In genomic region chr6:29229265-29229913, GRCm38 (mm10) we compare ENCODE assay signal across 17 mouse cellular contexts. TPM values are rescaled to one million over a fixed set of nuclear protein-coding genes. Genes with fewer than 3 reads are reported as not detected.
DNase-seq lines count a peak whose midpoint lies in the region; ATAC-seq and TF ChIP-seq lines count a peak whose summit lies in the region.
"Had no signal": no experiment of that assay in that cellular context is flagged by ENCODE, and none has a peak within 500 bp of the region (broad histone marks: within the 10 kb centered on the region; RNA-seq: fewer than 3 reads in every experiment).

No protein-coding gene starts in this region.

- no peak for DNase-seq in forebrain, postnatal 0 days
- no peak for DNase-seq in forebrain, embryonic 11.5 days (ENCODE audit: low spot score)
- DNase-seq in liver, embryonic 11.5 days (ENCODE audit: low spot score), result no peak
- DNase-seq in liver, result no peak
- DNase-seq in layer of hippocampus, adult 2 months (ENCODE audit: low spot score in 2 of 2), result no peak
- no peak for DNase-seq in spleen, postnatal 10 days (ENCODE audit: low spot score in 2 of 2)
- DNase-seq: cerebellum, adult 9-10 months; gastrocnemius, postnatal 25 days; heart, postnatal 36 days; lung, adult 2 months; right cerebral cortex, postnatal 25 days had no signal

- no peaks in the 10 kb centered on the region for H3K4me1 ChIP-seq in forebrain, postnatal 0 days (ENCODE audit: insufficient read depth)
- no peaks in the 10 kb centered on the region for H3K4me1 ChIP-seq in forebrain, embryonic 11.5 days (replicated peaks; ENCODE audit: control insufficient read depth, insufficient read depth, low read length)
- H3K4me1 ChIP-seq in liver, embryonic 11.5 days (replicated peaks; ENCODE audit: control insufficient read depth, insufficient read depth, low read length), result 0 out of 2 replicates have a peak, but pooled peaks cover 6% of the 10 kb centered on the region
- no peaks in the 10 kb centered on the region for H3K4me1 ChIP-seq in midbrain, embryonic 13.5 days (replicated peaks)
- H3K4me1 ChIP-seq: embryonic facial prominence, embryonic 12.5 days had no signal

- no peaks in the 10 kb centered on the region for H3K9me3 ChIP-seq in forebrain, postnatal 0 days (ENCODE audit: low read length)
- no peaks in the 10 kb centered on the region for H3K9me3 ChIP-seq in forebrain, embryonic 11.5 days (ENCODE audit: control insufficient read depth, low read length)
- no peaks in the 10 kb centered on the region for H3K9me3 ChIP-seq in liver, embryonic 11.5 days (ENCODE audit: control insufficient read depth, low read length)
- H3K9me3 ChIP-seq in midbrain, embryonic 13.5 days, result no peaks in the 10 kb centered on the region
- H3K9me3 ChIP-seq: embryonic facial prominence, embryonic 12.5 days had no signal

- H3K36me3 ChIP-seq in forebrain, postnatal 0 days (ENCODE audit: insufficient read depth), result no peaks in the 10 kb centered on the region
- no peaks in the 10 kb centered on the region for H3K36me3 ChIP-seq in forebrain, embryonic 11.5 days (ENCODE audit: control insufficient read depth, insufficient read depth, low read length)
- H3K36me3 ChIP-seq in liver, embryonic 11.5 days (ENCODE audit: control insufficient read depth, insufficient read depth, low read length), result no peaks in the 10 kb centered on the region
- no peaks in the 10 kb centered on the region for H3K36me3 ChIP-seq in midbrain, embryonic 13.5 days
- H3K36me3 ChIP-seq: embryonic facial prominence, embryonic 12.5 days had no signal

- H3K27me3 ChIP-seq in forebrain, postnatal 0 days (ENCODE audit: insufficient read depth, low read length), result no peaks in the 10 kb centered on the region
- H3K27me3 ChIP-seq in forebrain, embryonic 11.5 days (ENCODE audit: control insufficient read depth, insufficient read depth, low read length), result no peaks in the 10 kb centered on the region
- no peaks in the 10 kb centered on the region for H3K27me3 ChIP-seq in liver, embryonic 11.5 days (replicated peaks; ENCODE audit: control insufficient read depth, insufficient read depth, low read length)
- no peaks in the 10 kb centered on the region for H3K27me3 ChIP-seq in midbrain, embryonic 13.5 days
- H3K27me3 ChIP-seq: embryonic facial prominence, embryonic 12.5 days had no signal

- ATAC-seq in forebrain, postnatal 0 days, result peak; percentile 43
- no peak for ATAC-seq in forebrain, embryonic 11.5 days (replicated peaks; ENCODE audit: low FRiP score)
- ATAC-seq in liver, embryonic 11.5 days (replicated peaks; ENCODE audit: low FRiP score), result peak; percentile 73
- peak; percentile 57 for ATAC-seq in common myeloid progenitor, adult 5-6 weeks (replicated peaks; ENCODE audit: low read depth, poor library complexity, severe bottlenecking)
- ATAC-seq in midbrain, embryonic 13.5 days, result peak; percentile 77

- no peak overlapping the region for H3K4me3 ChIP-seq in forebrain, postnatal 0 days (ENCODE audit: low read depth, low read length)
- no peak overlapping the region for H3K4me3 ChIP-seq in forebrain, embryonic 11.5 days (ENCODE audit: low read depth, low read length)
- H3K4me3 ChIP-seq in liver, embryonic 11.5 days (ENCODE audit: low read depth, low read length), result no peak overlapping the region
- no peak overlapping the region for H3K4me3 ChIP-seq in midbrain, embryonic 13.5 days (replicated peaks)
- no peak overlapping the region for H3K4me3 ChIP-seq in layer of hippocampus, adult 2 months
- H3K4me3 ChIP-seq: embryonic facial prominence, embryonic 12.5 days; left cerebral cortex, adult 2 months had no signal

- H3K27ac ChIP-seq in forebrain, postnatal 0 days (ENCODE audit: low read depth, low read length), result no peak overlapping the region
- H3K27ac ChIP-seq in forebrain, embryonic 11.5 days (ENCODE audit: low read depth, low read length), result no peak overlapping the region
- no peak overlapping the region for H3K27ac ChIP-seq in liver, embryonic 11.5 days (ENCODE audit: low read depth, low read length)
- no peak overlapping the region for H3K27ac ChIP-seq in midbrain, embryonic 13.5 days
- no peak overlapping the region for H3K27ac ChIP-seq in layer of hippocampus, adult 2 months
- H3K27ac ChIP-seq: embryonic facial prominence, embryonic 12.5 days; left cerebral cortex, adult 2 months had no signal

- no peak overlapping the region for H3K9ac ChIP-seq in forebrain, postnatal 0 days
- H3K9ac ChIP-seq in forebrain, embryonic 11.5 days (ENCODE audit: low read length), result no peak overlapping the region
- H3K9ac ChIP-seq in liver, embryonic 11.5 days (ENCODE audit: low read depth, low read length), result no peak overlapping the region
- H3K9ac ChIP-seq in midbrain, embryonic 13.5 days (replicated peaks), result no peak overlapping the region
- H3K9ac ChIP-seq: embryonic facial prominence, embryonic 12.5 days had no signal

- 90% methylated on average over 6 of the region's 6 CpGs for WGBS in forebrain, postnatal 0 days
- WGBS in forebrain, embryonic 11.5 days, result 90% methylated on average over 6 of the region's 6 CpGs
- 62% methylated on average over 6 of the region's 6 CpGs for WGBS in liver, embryonic 11.5 days
- WGBS in midbrain, embryonic 13.5 days, result 95% methylated on average over 6 of the region's 6 CpGs

- H3K4me2 ChIP-seq in forebrain, postnatal 0 days (ENCODE audit: low read depth), result no peak overlapping the region
- H3K4me2 ChIP-seq in forebrain, embryonic 11.5 days (ENCODE audit: low read depth, low read length, severe bottlenecking), result no peak overlapping the region
- no peak overlapping the region for H3K4me2 ChIP-seq in liver, embryonic 11.5 days
- H3K4me2 ChIP-seq in midbrain, embryonic 13.5 days (replicated peaks), result no peak overlapping the region
- H3K4me2 ChIP-seq: embryonic facial prominence, embryonic 12.5 days had no signal

- no peak for TF ChIP-seq CTCF in forebrain, postnatal 0 days (IDR thresholded peaks at IDR 0.05; ENCODE audit: low read depth)
- no peak for TF ChIP-seq CTCF in layer of hippocampus, adult 2 months (conservative IDR thresholded peaks at IDR 0.05)

RNA-seq across cellular contexts. Expression of gene Impdh1, which starts 13.2 kb away (rescaled TPM):
- total RNA-seq in forebrain, postnatal 0 days (2014; rRNA removed), result 27.2 and 42.8 TPM in 2 replicates
- 65.9 and 70.6 TPM in 2 replicates for polyA plus RNA-seq in forebrain, postnatal 0 days (2015; fragmentation: Nextera tagmentation; extraction: Ambion mirVana)
- polyA plus RNA-seq in forebrain, embryonic 11.5 days (2014; fragmentation: Nextera tagmentation; extraction: Ambion mirVana), result 38.3 and 40.0 TPM in 2 replicates
- 26.5 and 26.7 TPM in 2 replicates for polyA plus RNA-seq in liver, embryonic 11.5 days (2014; fragmentation: Nextera tagmentation; extraction: Ambion mirVana)
- 22.7 and 54.2 TPM in 2 replicates for total RNA-seq in common myeloid progenitor, adult 5-6 weeks (2017)
- polyA plus RNA-seq in midbrain, embryonic 13.5 days (2015; fragmentation: Nextera tagmentation; extraction: Ambion mirVana), result 43.5 and 51.8 TPM in 2 replicates
- total RNA-seq in layer of hippocampus, adult 2 months (2021), result 10 to 100 TPM; 40.7 to 47.5 TPM

RNA-seq across cellular contexts. Expression of gene Hilpda, which starts 42.9 kb away (rescaled TPM):
- 16.8 and 26.4 TPM in 2 replicates for total RNA-seq in forebrain, postnatal 0 days (2014; rRNA removed)
- polyA plus RNA-seq in forebrain, postnatal 0 days (2015; fragmentation: Nextera tagmentation; extraction: Ambion mirVana), result 37.4 and 41.2 TPM in 2 replicates
- polyA plus RNA-seq in forebrain, embryonic 11.5 days (2014; fragmentation: Nextera tagmentation; extraction: Ambion mirVana), result 27.3 and 29.2 TPM in 2 replicates
- polyA plus RNA-seq in liver, embryonic 11.5 days (2014; fragmentation: Nextera tagmentation; extraction: Ambion mirVana), result 34.2 and 35.3 TPM in 2 replicates
- 13.0 and 15.4 TPM in 2 replicates for total RNA-seq in common myeloid progenitor, adult 5-6 weeks (2017)
- 34.5 and 36.7 TPM in 2 replicates for polyA plus RNA-seq in midbrain, embryonic 13.5 days (2015; fragmentation: Nextera tagmentation; extraction: Ambion mirVana)
- total RNA-seq in layer of hippocampus, adult 2 months (2021), result 1 to 10 TPM; 6.4 to 6.6 TPM

RNA-seq across cellular contexts. Expression of gene Fam71f2, which starts 50.0 kb away (rescaled TPM):
- total RNA-seq in forebrain, postnatal 0 days (2014; rRNA removed), result 0.62 TPM in 1 of 2 replicates, not detected in the other
- 0.64 and 0.79 TPM in 2 replicates for polyA plus RNA-seq in forebrain, postnatal 0 days (2015; fragmentation: Nextera tagmentation; extraction: Ambion mirVana)
- polyA plus RNA-seq in forebrain, embryonic 11.5 days (2014; fragmentation: Nextera tagmentation; extraction: Ambion mirVana), result 0.52 and 0.76 TPM in 2 replicates
- polyA plus RNA-seq in liver, embryonic 11.5 days (2014; fragmentation: Nextera tagmentation; extraction: Ambion mirVana), result 0.47 and 0.58 TPM in 2 replicates
- total RNA-seq in common myeloid progenitor, adult 5-6 weeks (2017), result not detected in 2 replicates
- polyA plus RNA-seq in midbrain, embryonic 13.5 days (2015; fragmentation: Nextera tagmentation; extraction: Ambion mirVana), result 0.46 and 0.54 TPM in 2 replicates
- under 1 TPM; 0.51 to 0.56 TPM for total RNA-seq in layer of hippocampus, adult 2 months (2021)
- total RNA-seq: gastrocnemius, postnatal 25 days had no signal
- polyA plus RNA-seq: kidney, embryonic 14.5 days had no signal

RNA-seq across cellular contexts. Expression of gene Prrt4, which starts 50.0 kb away (rescaled TPM):
- total RNA-seq in forebrain, postnatal 0 days (2014; rRNA removed), result 17.6 and 23.5 TPM in 2 replicates
- polyA plus RNA-seq in forebrain, postnatal 0 days (2015; fragmentation: Nextera tagmentation; extraction: Ambion mirVana), result 9.0 and 12.1 TPM in 2 replicates
- 0.67 and 0.95 TPM in 2 replicates for polyA plus RNA-seq in forebrain, embryonic 11.5 days (2014; fragmentation: Nextera tagmentation; extraction: Ambion mirVana)
- polyA plus RNA-seq in liver, embryonic 11.5 days (2014; fragmentation: Nextera tagmentation; extraction: Ambion mirVana), result 0.34 and 0.55 TPM in 2 replicates
- not detected in 2 replicates for total RNA-seq in common myeloid progenitor, adult 5-6 weeks (2017)
- 2.7 and 3.6 TPM in 2 replicates for polyA plus RNA-seq in midbrain, embryonic 13.5 days (2015; fragmentation: Nextera tagmentation; extraction: Ambion mirVana)
- 1 to 10 TPM; 2.6 to 2.7 TPM for total RNA-seq in layer of hippocampus, adult 2 months (2021)
- total RNA-seq: monocyte, adult 5-6 weeks had no signal
